Mouse (Mus musculus): ENCODE data around the gene Gpr19. TPM values are rescaled to one million over a fixed set of nuclear protein-coding genes. Genes with fewer than 3 reads are reported as not detected.
A peak's percentile ranks its signal among the peaks of the same experiment; 100 is the strongest.

Gene Gpr19
- polyA plus RNA-seq, 1 experiment from 2014 or later = 13.6 TPM

DNA sequence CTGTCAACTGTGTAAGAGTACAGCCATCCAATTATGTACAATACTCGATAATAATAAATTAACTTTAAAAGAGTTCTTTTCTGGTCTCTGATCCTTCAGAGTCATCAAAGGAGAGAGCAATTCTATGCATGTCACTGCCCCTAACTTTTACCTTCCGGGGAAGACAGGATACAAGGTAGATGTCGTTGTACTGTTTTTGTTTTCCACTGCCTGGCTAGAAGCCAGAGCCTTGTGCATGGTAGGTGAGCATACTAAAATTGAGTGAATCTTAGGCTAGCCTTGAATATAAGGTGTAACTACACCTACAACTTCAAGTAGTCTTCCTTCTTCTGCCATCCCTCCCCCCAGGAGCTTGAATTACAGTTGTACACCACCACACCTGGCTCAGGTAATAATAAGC is 32.8 kb upstream of the Gpr19 start:
- Histone ChIP-seq H3K4me1 (ENCODE audit: insufficient read depth, low read length) (peaks cover 31% of the 10 kb centered on the region), H3K27ac (ENCODE audit: low read length) (no peak overlapping the region), H3K36me3 (ENCODE audit: insufficient read depth, low read length) (no peaks in the 10 kb centered on the region), H3K27me3 (ENCODE audit: insufficient read depth, low read length) (no peaks in the 10 kb centered on the region), H3K9me3 (ENCODE audit: low read length) (no peaks in the 10 kb centered on the region), H3K9ac (replicated peaks; ENCODE audit: low read length) (no peak overlapping the region), H3K4me2 (replicated peaks; ENCODE audit: low read depth, low read length) (peak overlapping the region; percentile 71; the same call in 1 of the 2 replicates), H3K4me3 (ENCODE audit: low read length) (peak overlapping the region; percentile 45; the same call in 1 of the 2 replicates)
- WGBS = 68% methylated on average over 3 of the region's 3 CpGs
- no peak for ATAC-seq (ENCODE audit: low FRiP score, low TSS enrichment)

GRCm38 (mm10) chr6:134930383-134930782 is 32.0 kb upstream of the Gpr19 start:
- ATAC-seq (ENCODE audit: low FRiP score, low TSS enrichment) = no peak
- peak overlapping the region; percentile 71 for H3K4me2 ChIP-seq (replicated peaks; ENCODE audit: low read depth, low read length)
- H3K4me3 ChIP-seq (ENCODE audit: low read length) = peak overlapping the region; percentile 45
- no peaks in the 10 kb centered on the region for H3K36me3 ChIP-seq (ENCODE audit: insufficient read depth, low read length)
- 75% methylated on average over 7 of the region's 7 CpGs for WGBS
- H3K9ac ChIP-seq (replicated peaks; ENCODE audit: low read length) = peak overlapping the region; percentile 61
- no peak overlapping the region for H3K27ac ChIP-seq (ENCODE audit: low read length)
- peaks cover 31% of the 10 kb centered on the region for H3K4me1 ChIP-seq (ENCODE audit: insufficient read depth, low read length)
- no peaks in the 10 kb centered on the region for H3K27me3 ChIP-seq (ENCODE audit: insufficient read depth, low read length)
- no peaks in the 10 kb centered on the region for H3K9me3 ChIP-seq (ENCODE audit: low read length)

DNA sequence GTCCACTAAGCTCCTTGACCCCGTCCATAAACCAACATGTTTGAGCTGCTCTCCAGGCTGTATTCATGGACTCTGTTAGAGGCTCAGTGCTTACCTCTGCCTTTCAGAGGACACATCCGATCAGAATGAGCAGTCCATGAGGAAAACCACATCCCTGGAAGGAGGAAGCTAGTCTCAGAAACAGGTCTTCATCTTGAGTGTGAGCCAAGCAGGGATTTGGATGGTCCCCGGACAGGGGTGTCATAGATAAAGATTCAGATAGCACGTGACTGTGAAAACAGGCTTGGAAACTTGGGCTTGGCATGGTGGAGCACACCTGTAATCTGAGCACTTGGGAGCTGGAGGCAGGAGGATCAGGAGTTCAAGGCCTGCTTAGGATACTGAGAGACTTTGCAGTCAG is 31.5 kb upstream of the Gpr19 start:
- no peak for ATAC-seq (ENCODE audit: low FRiP score, low TSS enrichment)
- Histone ChIP-seq H3K9me3 (ENCODE audit: low read length) (no peaks in the 10 kb centered on the region), H3K36me3 (ENCODE audit: insufficient read depth, low read length) (no peaks in the 10 kb centered on the region), H3K27ac (ENCODE audit: low read length) (peak overlapping the region; percentile 63), H3K4me3 (ENCODE audit: low read length) (peak overlapping the region; percentile 45), H3K27me3 (ENCODE audit: insufficient read depth, low read length) (no peaks in the 10 kb centered on the region), H3K4me2 (replicated peaks; ENCODE audit: low read depth, low read length) (peak overlapping the region; percentile 71), H3K9ac (replicated peaks; ENCODE audit: low read length) (peak overlapping the region; percentile 61), H3K4me1 (ENCODE audit: insufficient read depth, low read length) (peaks cover 31% of the 10 kb centered on the region)
- 34% methylated on average over 4 of the region's 4 CpGs for WGBS

- Histone ChIP-seq H3K36me3 (ENCODE audit: insufficient read depth, low read length) (no peaks in the 10 kb centered on the region), H3K9me3 (ENCODE audit: low read length) (no peaks in the 10 kb centered on the region), H3K27me3 (ENCODE audit: insufficient read depth, low read length) (no peaks in the 10 kb centered on the region), H3K4me3 (ENCODE audit: low read length) (peak overlapping the region; percentile 68), H3K9ac (replicated peaks; ENCODE audit: low read length) (peak overlapping the region; percentile 75), H3K4me2 (replicated peaks; ENCODE audit: low read depth, low read length) (peak overlapping the region; percentile 71), H3K27ac (ENCODE audit: low read length) (peak overlapping the region; percentile 100), H3K4me1 (ENCODE audit: insufficient read depth, low read length) (peaks cover 34% of the 10 kb centered on the region)
- ATAC-seq (ENCODE audit: low FRiP score, low TSS enrichment) = peak; percentile 40
- WGBS = under 1% methylated on average over 15 of the region's 15 CpGs
These were observed 30.5 kb upstream of the Gpr19 start for GRCm38 (mm10) chr6:134928889-134929310.

DNA sequence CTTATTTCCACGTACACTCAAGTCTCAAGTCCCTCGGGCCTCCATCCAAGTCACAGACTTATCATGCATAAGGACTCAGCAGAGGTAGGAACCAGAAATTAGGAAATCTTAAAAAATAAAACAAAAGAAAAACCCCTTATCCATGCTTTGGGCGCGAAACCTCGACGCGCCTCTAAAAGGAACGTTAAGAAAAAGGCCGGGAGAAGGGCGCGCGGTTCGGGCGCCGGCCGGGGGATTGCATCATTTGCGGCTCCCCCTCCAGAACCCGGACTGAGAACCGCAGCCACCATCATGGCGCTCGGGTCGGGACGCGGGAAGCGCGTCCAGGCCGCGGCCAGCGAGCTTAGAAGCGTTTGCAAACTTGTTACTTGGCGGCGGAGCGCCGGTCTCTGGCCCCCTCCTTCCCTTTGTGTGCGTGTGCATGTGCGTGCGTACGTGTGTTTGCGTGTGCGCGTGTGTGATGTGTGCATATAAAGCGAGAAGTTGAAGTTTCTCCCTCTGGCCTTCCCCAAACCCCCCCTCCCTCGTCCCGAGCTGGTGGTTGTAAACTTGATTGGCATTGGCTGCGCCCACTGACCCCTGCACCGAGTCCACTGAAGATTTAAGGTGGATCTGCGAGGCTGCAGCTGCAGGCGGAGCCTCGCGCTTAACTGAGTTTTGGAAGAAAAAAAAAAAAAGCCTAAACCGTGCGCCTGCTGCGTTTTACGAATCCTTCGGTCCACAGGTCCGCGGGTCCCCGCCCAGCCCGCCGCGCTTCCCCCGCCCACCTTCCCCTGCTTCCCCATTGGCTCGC is 29.9 kb upstream of the Gpr19 start:
- Histone ChIP-seq H3K9me3 (ENCODE audit: low read length) (no peaks in the 10 kb centered on the region), H3K27me3 (ENCODE audit: insufficient read depth, low read length) (no peaks in the 10 kb centered on the region), H3K9ac (replicated peaks; ENCODE audit: low read length) (peak overlapping the region; percentile 89), H3K36me3 (ENCODE audit: insufficient read depth, low read length) (no peaks in the 10 kb centered on the region), H3K4me1 (ENCODE audit: insufficient read depth, low read length) (peaks cover 40% of the 10 kb centered on the region), H3K27ac (ENCODE audit: low read length) (peak overlapping the region; percentile 100), H3K4me2 (replicated peaks; ENCODE audit: low read depth, low read length) (peak overlapping the region; percentile 71), H3K4me3 (ENCODE audit: low read length) (peak overlapping the region; percentile 68)
- ATAC-seq (ENCODE audit: low FRiP score, low TSS enrichment) = peak; percentile 97
- WGBS = under 1% methylated on average over 63 of the region's 63 CpGs

GRCm38 (mm10) chr6:134927595-134928095 is 29.3 kb upstream of the Gpr19 start:
- no peaks in the 10 kb centered on the region for H3K36me3 ChIP-seq (ENCODE audit: insufficient read depth, low read length)

DNA sequence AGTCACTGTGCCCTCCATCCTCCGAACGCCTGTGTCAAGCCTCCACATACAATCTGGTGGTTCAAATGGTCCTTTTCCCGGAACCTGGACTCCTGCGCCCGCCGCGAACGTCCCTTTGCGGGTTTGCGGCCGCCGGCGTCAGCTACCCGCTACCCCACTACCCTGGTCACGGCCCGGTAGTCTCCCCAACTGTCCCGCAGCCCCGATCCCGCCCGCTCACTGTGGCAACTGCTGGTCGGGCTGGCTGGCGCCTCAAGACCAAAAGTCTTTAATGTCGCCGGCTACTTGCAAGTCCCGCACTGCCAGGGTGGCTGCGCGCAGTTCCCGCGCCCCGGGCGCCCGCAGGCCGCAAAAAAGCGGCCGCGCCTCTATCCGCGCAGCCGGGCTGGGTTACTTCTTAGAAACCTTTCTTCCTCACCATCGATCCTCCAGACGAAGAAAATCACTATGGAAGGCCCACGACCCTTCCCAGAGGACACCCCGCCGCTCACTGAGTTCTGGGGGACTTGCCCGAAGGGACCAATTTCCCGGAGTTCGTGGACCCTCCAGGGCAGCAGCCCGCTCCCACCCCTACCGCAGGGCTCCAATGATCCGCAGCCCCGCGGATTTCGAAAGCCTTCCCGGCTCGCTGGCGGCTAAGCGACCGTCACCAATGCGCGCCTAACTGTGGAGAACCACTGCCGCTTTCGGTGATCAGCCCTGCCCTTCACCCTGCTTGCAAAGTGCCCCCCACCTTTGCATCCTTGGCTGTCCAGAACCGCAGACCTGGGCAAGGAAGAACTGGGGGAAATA is 28.6 kb upstream of the Gpr19 start:
- H3K4me2 ChIP-seq (replicated peaks; ENCODE audit: low read depth, low read length) = peak overlapping the region; percentile 71
- peak overlapping the region; percentile 100 for H3K27ac ChIP-seq (ENCODE audit: low read length)
- H3K36me3 ChIP-seq (ENCODE audit: insufficient read depth, low read length) = no peaks in the 10 kb centered on the region
- no peaks in the 10 kb centered on the region for H3K27me3 ChIP-seq (ENCODE audit: insufficient read depth, low read length)
- H3K4me3 ChIP-seq (ENCODE audit: low read length) = peak overlapping the region; percentile 68
- peaks cover 41% of the 10 kb centered on the region for H3K4me1 ChIP-seq (ENCODE audit: insufficient read depth, low read length)
- ATAC-seq (ENCODE audit: low FRiP score, low TSS enrichment) = peak; percentile 24
- H3K9me3 ChIP-seq (ENCODE audit: low read length) = no peaks in the 10 kb centered on the region
- H3K9ac ChIP-seq (replicated peaks; ENCODE audit: low read length) = peak overlapping the region; percentile 89
- 0% methylated on average over 63 of the region's 63 CpGs for WGBS

More at GRCm38 (mm10) chr6:134927595-134928095, 29.3 kb upstream of the Gpr19 start:
- Histone ChIP-seq H3K27me3 (ENCODE audit: insufficient read depth, low read length) (no peaks in the 10 kb centered on the region), H3K4me2 (replicated peaks; ENCODE audit: low read depth, low read length) (peak overlapping the region; percentile 71), H3K4me3 (ENCODE audit: low read length) (peak overlapping the region; percentile 68), H3K27ac (ENCODE audit: low read length) (peak overlapping the region; percentile 100), H3K4me1 (ENCODE audit: insufficient read depth, low read length) (peaks cover 38% of the 10 kb centered on the region), H3K9me3 (ENCODE audit: low read length) (no peaks in the 10 kb centered on the region), H3K9ac (replicated peaks; ENCODE audit: low read length) (peak overlapping the region; percentile 89)
- peak; percentile 1; the same call in 1 of the 2 replicates for ATAC-seq (ENCODE audit: low FRiP score, low TSS enrichment)
- 2% methylated on average over 13 of the region's 13 CpGs for WGBS

- no peaks in the 10 kb centered on the region for H3K27me3 ChIP-seq (ENCODE audit: insufficient read depth, low read length)
- H3K4me2 ChIP-seq (replicated peaks; ENCODE audit: low read depth, low read length) = peak overlapping the region; percentile 71
- H3K9ac ChIP-seq (replicated peaks; ENCODE audit: low read length) = peak overlapping the region; percentile 89
- H3K27ac ChIP-seq (ENCODE audit: low read length) = peak overlapping the region; percentile 100
- WGBS = 31% methylated on average over 3 of the region's 3 CpGs
- H3K4me1 ChIP-seq (ENCODE audit: insufficient read depth, low read length) = peaks cover 41% of the 10 kb centered on the region
- ATAC-seq (ENCODE audit: low FRiP score, low TSS enrichment) = no peak
- H3K36me3 ChIP-seq (ENCODE audit: insufficient read depth, low read length) = no peaks in the 10 kb centered on the region
- peak overlapping the region; percentile 68 for H3K4me3 ChIP-seq (ENCODE audit: low read length)
- no peaks in the 10 kb centered on the region for H3K9me3 ChIP-seq (ENCODE audit: low read length)
These were observed 27.9 kb upstream of the Gpr19 start for GRCm38 (mm10) chr6:134926338-134926705.

DNA sequence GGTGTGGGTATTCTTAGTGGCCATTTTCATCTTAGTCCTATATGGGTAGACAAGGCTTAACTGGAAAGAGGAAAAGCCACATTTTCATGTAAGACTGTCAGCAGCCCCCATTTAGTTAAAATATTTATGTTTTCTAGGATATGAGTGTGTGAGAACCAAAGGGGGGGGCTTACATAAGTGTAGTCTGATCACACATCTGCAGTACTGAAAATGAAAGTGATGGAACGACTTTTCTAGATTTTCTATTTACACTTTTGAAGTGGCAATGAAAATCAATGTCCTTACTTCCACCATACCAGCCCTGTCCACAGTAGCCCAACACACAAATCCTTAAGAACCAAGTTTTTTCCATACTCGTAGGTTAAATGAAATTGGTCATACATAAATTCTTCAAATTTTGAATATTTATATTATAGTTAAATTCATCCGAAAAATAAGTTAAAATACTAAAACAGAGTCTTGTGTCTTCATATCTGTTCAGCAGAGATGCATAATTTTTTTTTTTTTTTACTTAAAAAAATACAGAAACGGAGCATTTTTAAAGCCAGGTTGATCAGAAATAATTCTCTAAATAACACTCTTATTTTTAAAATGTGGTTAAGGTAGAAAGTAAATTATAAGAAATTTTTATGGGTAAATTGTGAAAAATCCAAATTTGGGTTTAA is 27.4 kb upstream of the Gpr19 start:
- Histone ChIP-seq H3K9me3 (ENCODE audit: low read length) (no peaks in the 10 kb centered on the region), H3K27me3 (ENCODE audit: insufficient read depth, low read length) (no peaks in the 10 kb centered on the region), H3K9ac (replicated peaks; ENCODE audit: low read length) (no peak overlapping the region), H3K36me3 (ENCODE audit: insufficient read depth, low read length) (no peaks in the 10 kb centered on the region), H3K27ac (ENCODE audit: low read length) (no peak overlapping the region), H3K4me3 (ENCODE audit: low read length) (no peak overlapping the region), H3K4me2 (replicated peaks; ENCODE audit: low read depth, low read length) (no peak overlapping the region), H3K4me1 (ENCODE audit: insufficient read depth, low read length) (peaks cover 36% of the 10 kb centered on the region)
- WGBS = 79% methylated on average over 4 of the region's 4 CpGs
- no peak for ATAC-seq (ENCODE audit: low FRiP score, low TSS enrichment)
